Mouse (Mus musculus): Measurements from ENCODE around the gene Olfr853.

The Olfr853 gene

DNA sequence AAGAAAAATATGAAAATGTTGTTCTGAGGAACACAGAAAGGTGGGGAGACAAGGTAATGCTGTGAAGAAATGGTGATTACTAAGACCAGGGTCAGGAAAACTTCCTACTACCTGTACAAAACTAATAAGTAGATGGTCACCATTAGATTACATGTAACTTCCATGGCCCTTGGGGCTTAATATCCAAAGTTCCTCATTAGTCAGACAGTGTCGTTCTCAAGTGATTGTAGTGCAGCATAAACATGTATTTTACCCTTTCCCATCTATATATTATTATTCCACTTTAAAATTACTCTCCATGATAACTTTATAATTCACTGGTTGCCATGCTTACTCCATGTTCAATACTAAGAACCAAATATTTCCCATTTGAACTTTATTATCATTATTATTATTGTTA is at the start of gene Olfr853:
TSS of gene Olfr853 (minus strand) at position 101 of the 400 bp plus-strand sequence.
- DNase-seq (ENCODE audit: low spot score in 2 of 2), result no peak

DNA sequence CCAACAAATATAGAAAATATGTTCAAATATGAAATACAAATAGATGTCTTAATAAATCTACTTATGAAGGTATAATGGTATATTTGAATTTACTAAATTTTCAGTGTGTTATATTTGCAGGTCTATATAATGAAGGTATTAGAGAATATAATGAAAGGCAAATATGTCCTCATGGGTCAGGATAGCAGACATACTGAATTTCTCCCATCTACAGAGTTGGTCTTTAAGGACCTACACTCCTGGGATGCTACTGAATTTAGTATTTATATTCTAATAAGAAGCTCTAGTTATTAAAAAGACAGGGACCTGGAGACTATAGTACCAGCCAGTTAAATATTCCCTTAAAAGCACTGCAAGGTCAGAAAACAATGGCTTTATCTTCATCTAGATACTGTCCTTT is 41.4 kb upstream of the Olfr853 start, which contains the start of gene Olfr855:
TSS of gene Olfr855 (plus strand) at position 301 of the 400 bp plus-strand sequence.
- no peak for DNase-seq (ENCODE audit: low spot score in 2 of 2)

DNA sequence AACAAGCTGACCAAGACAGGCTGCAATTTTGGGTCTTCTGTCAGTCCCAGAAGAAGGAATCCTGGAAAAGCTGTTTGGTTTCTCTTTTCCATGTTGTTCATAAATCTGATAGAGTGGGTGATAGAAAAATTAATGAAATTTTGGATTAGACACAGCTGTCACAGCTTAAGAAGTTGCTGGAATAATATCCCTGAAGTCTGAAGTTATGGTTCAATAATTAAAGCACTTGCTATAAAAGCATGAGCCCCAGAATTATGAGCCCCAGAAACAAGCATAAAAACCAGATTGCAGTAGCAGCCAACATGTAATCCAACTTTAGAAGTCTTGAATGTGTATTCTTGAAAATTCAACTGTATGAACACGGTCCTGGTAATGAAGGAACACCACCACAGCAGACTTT is 26.4 kb upstream of the Olfr853 start, which contains the start of gene Olfr854:
TSS of gene Olfr854 (minus strand) at position 101 of the 400 bp plus-strand sequence.
- DNase-seq (ENCODE audit: low spot score in 2 of 2), result no peak

DNA sequence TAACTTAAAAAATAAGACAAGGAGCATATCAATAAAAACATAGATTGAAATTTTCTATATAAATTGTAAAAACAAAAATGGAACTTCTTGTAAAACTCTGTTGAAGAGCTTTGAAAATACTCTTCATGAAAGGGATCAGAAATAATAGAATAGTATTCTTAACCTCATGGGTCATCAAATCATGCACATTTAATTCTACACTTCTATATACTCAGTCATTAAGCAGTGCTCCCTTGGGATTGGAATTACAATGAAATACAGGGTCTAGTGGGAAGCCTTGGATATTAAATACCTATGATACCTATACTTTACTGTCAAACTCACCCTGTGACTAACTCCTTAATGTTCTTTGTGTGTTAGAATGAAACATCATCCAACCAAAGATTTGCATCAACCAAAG is 47.9 kb downstream of the Olfr853 start, which contains the start of gene Olfr851:
TSS of gene Olfr851 (plus strand) at position 301 of the 400 bp plus-strand sequence.
- DNase-seq (ENCODE audit: low spot score in 2 of 2), result no peak

Data from heart, adult 9 months (tissue).